Comparison of ENCODE assay signal across 30 mouse cellular contexts in genomic region chr13:45979246-45979645, GRCm38 (mm10).
"Had no signal": no experiment of that assay in that cellular context is flagged by ENCODE, and none has a peak within 500 bp of the region (broad histone marks: within the 10 kb centered on the region; RNA-seq: fewer than 3 reads in every experiment).

No protein-coding gene starts in this region.

- H3K4me3 ChIP-seq: heart, embryonic 10.5 days; heart, embryonic 12.5 days; heart, embryonic 13.5 days; heart, embryonic 15.5 days; hindbrain, embryonic 10.5 days; hindbrain, embryonic 12.5 days; hindbrain, embryonic 13.5 days; hindbrain, embryonic 15.5 days; intestine, embryonic 15.5 days; kidney, embryonic 15.5 days; layer of hippocampus, adult 2 months; left cerebral cortex, adult 2 months had no signal

- H3K9me3 ChIP-seq: heart, embryonic 10.5 days; heart, embryonic 12.5 days; heart, embryonic 13.5 days; heart, embryonic 15.5 days; hindbrain, embryonic 10.5 days; hindbrain, embryonic 12.5 days; hindbrain, embryonic 13.5 days; hindbrain, embryonic 15.5 days; intestine, embryonic 15.5 days; kidney, embryonic 15.5 days had no signal

- H3K27me3 ChIP-seq: heart, embryonic 12.5 days; heart, embryonic 13.5 days; heart, embryonic 15.5 days; hindbrain, embryonic 12.5 days; hindbrain, embryonic 13.5 days; hindbrain, embryonic 15.5 days; intestine, embryonic 15.5 days; kidney, embryonic 15.5 days had no signal

- H3K27ac ChIP-seq: heart, embryonic 10.5 days; heart, embryonic 13.5 days; heart, embryonic 15.5 days; hindbrain, embryonic 10.5 days; hindbrain, embryonic 12.5 days; hindbrain, embryonic 13.5 days; hindbrain, embryonic 14.5 days; hindbrain, embryonic 15.5 days; hindbrain, postnatal 0 days; intestine, embryonic 15.5 days; kidney, embryonic 15.5 days; kidney, postnatal 0 days; layer of hippocampus, adult 2 months; left cerebral cortex, adult 2 months had no signal

- H3K4me1 ChIP-seq: heart, embryonic 10.5 days; heart, embryonic 12.5 days; heart, embryonic 13.5 days; heart, embryonic 15.5 days; hindbrain, embryonic 10.5 days; hindbrain, embryonic 13.5 days; hindbrain, embryonic 15.5 days; intestine, embryonic 15.5 days had no signal

- H3K36me3 ChIP-seq: heart, embryonic 10.5 days; heart, embryonic 12.5 days; heart, embryonic 13.5 days; heart, embryonic 15.5 days; hindbrain, embryonic 10.5 days; hindbrain, embryonic 12.5 days; hindbrain, embryonic 13.5 days; hindbrain, embryonic 15.5 days; intestine, embryonic 15.5 days; kidney, embryonic 15.5 days had no signal

- DNase-seq: heart, postnatal 10 days; heart, postnatal 14 days; heart, postnatal 36 days; heart, postnatal 4 days; kidney, adult 11 months; kidney, adult 18-20 months; kidney, adult 2 months; kidney, adult 8-10 months; kidney, adult 9 months; kidney, postnatal 10 days; kidney, postnatal 14 days; kidney, postnatal 25 days; kidney, postnatal 4 days; layer of hippocampus, adult 9-11 months; layer of hippocampus, postnatal 36 days had no signal
